ENCODE assay signal across 8 mouse cellular contexts in the genomic region with DNA sequence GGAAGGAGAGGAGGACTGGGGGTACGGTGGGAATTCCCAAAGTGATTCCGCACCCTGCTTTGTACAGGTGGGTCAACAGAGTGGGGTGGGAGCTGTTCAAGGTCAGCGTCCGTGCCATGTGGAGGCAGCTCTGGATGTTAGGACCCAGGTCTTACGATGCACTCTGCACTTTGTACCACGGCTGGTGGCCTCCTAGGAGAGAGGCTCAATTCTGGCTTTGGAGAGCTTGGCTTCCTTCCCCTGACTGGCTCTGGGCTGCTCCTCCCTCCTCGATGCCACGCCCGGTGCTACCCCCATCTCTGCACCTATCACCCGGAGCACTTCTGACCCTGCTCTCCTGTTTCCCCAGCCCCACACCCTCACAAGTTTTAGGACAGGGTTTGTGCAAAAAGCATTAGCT. TPM values are rescaled to one million over a fixed set of nuclear protein-coding genes. Genes with fewer than 3 reads are reported as not detected.
A peak's percentile ranks its signal among the peaks of the same experiment; 100 is the strongest.
DNase-seq lines count a peak whose midpoint lies in the region; ATAC-seq and TF ChIP-seq lines count a peak whose summit lies in the region.

No protein-coding gene starts in this region.

- H3K27ac ChIP-seq in heart, embryonic 15.5 days: no peak overlapping the region
- no peak overlapping the region for H3K27ac ChIP-seq in heart, adult 2 months
- H3K27ac ChIP-seq in intestine, postnatal 0 days (ENCODE audit: low read depth, low read length): 0 out of 2 replicates have a peak overlapping the region, but pooled peaks have one; percentile 37

- peak overlapping the region; percentile 92 for H3K4me2 ChIP-seq in heart, embryonic 15.5 days
- H3K4me2 ChIP-seq in intestine, postnatal 0 days (replicated peaks; ENCODE audit: low read depth): peak overlapping the region; percentile 86

- intact Hi-C loops in heart, adult 2 months (cut with DNase I): no loop called here

- no peak for DNase-seq in heart, adult 2 months
- peak; percentile 39 for DNase-seq in embryo, embryonic 10.5 days (ENCODE audit: low spot score)
- DNase-seq in lung, postnatal 10 days: peak; percentile 11
- peak; percentile 16 to 20 for DNase-seq in thymus, postnatal 10 days (ENCODE audit: low spot score in 2 of 2)
- no peak for DNase-seq in spleen, adult 12 weeks (ENCODE audit: low spot score)
- DNase-seq in cerebellum, adult 8-10 months: no peak

- TF ChIP-seq POLR2A in heart, adult 2 months (IDR thresholded peaks at IDR 0.05; ENCODE audit: insufficient read depth, low read depth, low read length): no peak

- H3K9ac ChIP-seq in heart, embryonic 15.5 days: peak overlapping the region; percentile 62; the same call in 1 of the 2 replicates
- no peak overlapping the region for H3K9ac ChIP-seq in heart, adult 2 months (ENCODE audit: low read depth, low read length)
- no peak overlapping the region for H3K9ac ChIP-seq in intestine, postnatal 0 days (ENCODE audit: low read depth, low read length)

- no peaks in the 10 kb centered on the region for H3K9me3 ChIP-seq in heart, embryonic 15.5 days (replicated peaks)
- H3K9me3 ChIP-seq in intestine, postnatal 0 days (ENCODE audit: control insufficient read depth): no peaks in the 10 kb centered on the region

- no peaks in the 10 kb centered on the region for H3K27me3 ChIP-seq in heart, embryonic 15.5 days
- H3K27me3 ChIP-seq in heart, adult 2 months (ENCODE audit: control insufficient read depth, insufficient read depth, low read length): peaks cover 3% of the 10 kb centered on the region; the same call in 1 of the 2 replicates
- no peaks in the 10 kb centered on the region for H3K27me3 ChIP-seq in intestine, postnatal 0 days (replicated peaks; ENCODE audit: control insufficient read depth, insufficient read depth, low read length)

- peaks cover 12% of the 10 kb centered on the region for H3K4me1 ChIP-seq in heart, embryonic 15.5 days (replicated peaks)
- H3K4me1 ChIP-seq in heart, adult 2 months (ENCODE audit: control insufficient read depth, insufficient read depth, low read length): peaks cover 2% of the 10 kb centered on the region; the same call in 1 of the 2 replicates
- H3K4me1 ChIP-seq in intestine, postnatal 0 days (replicated peaks; ENCODE audit: control insufficient read depth, insufficient read depth, low read length): no peaks in the 10 kb centered on the region

- 9% methylated on average over 10 of the region's 10 CpGs for WGBS in heart, embryonic 15.5 days
- 10% methylated on average over 10 of the region's 10 CpGs for WGBS in heart, adult 2 months
- WGBS in intestine, postnatal 0 days: 4% methylated on average over 10 of the region's 10 CpGs

- H3K79me2 ChIP-seq in heart, adult 2 months (replicated peaks; ENCODE audit: control insufficient read depth, insufficient read depth, low read length): no peaks in the 10 kb centered on the region

- TF ChIP-seq CTCF in heart, adult 2 months (IDR thresholded peaks at IDR 0.05): no peak
- no peak for TF ChIP-seq CTCF in intestine, postnatal 0 days (IDR thresholded peaks at IDR 0.05; ENCODE audit: low read depth)

- peak overlapping the region; percentile 70 for H3K4me3 ChIP-seq in heart, embryonic 15.5 days
- no peak overlapping the region for H3K4me3 ChIP-seq in heart, adult 2 months
- H3K4me3 ChIP-seq in intestine, postnatal 0 days (ENCODE audit: low read depth, low read length): peak overlapping the region; percentile 68

- no peaks in the 10 kb centered on the region for H3K36me3 ChIP-seq in heart, embryonic 15.5 days
- H3K36me3 ChIP-seq in heart, adult 2 months (ENCODE audit: control insufficient read depth, insufficient read depth, low read length): no peaks in the 10 kb centered on the region
- no peaks in the 10 kb centered on the region for H3K36me3 ChIP-seq in intestine, postnatal 0 days (ENCODE audit: control insufficient read depth, insufficient read depth)

- no peak for ATAC-seq in heart, embryonic 15.5 days (replicated peaks; ENCODE audit: insufficient number of reproducible peaks, insufficient read depth, low FRiP score, low read depth)
- peak; percentile 70 for ATAC-seq in intestine, postnatal 0 days

- no peak for TF ChIP-seq EP300 in heart, adult 2 months (IDR thresholded peaks at IDR 0.05; ENCODE audit: insufficient read depth, low read depth, low read length)

RNA-seq across cellular contexts. Expression of a gene that starts 0.8 kb away (rescaled TPM):
- polyA plus RNA-seq in heart, embryonic 15.5 days (2015; fragmentation: Nextera tagmentation; extraction: Ambion mirVana): 20.7 and 29.3 TPM in 2 replicates
- total RNA-seq in heart, adult 2 months (2021): under 1 TPM; 0.50 to 0.75 TPM
- 1.6 and 3.6 TPM in 2 replicates for polyA plus RNA-seq in heart, adult 2 months (2012; rRNA removed)
- polyA plus RNA-seq in intestine, postnatal 0 days (2015; fragmentation: Nextera tagmentation; extraction: Ambion mirVana): 59.1 and 62.0 TPM in 2 replicates

RNA-seq across cellular contexts. Expression of a gene that starts 20.6 kb away (rescaled TPM):
- 18.9 and 22.5 TPM in 2 replicates for polyA plus RNA-seq in heart, embryonic 15.5 days (2015; fragmentation: Nextera tagmentation; extraction: Ambion mirVana)
- 10 to 100 TPM; 16.2 to 16.5 TPM for total RNA-seq in heart, adult 2 months (2021)
- polyA plus RNA-seq in heart, adult 2 months (2012; rRNA removed): 12.8 and 15.8 TPM in 2 replicates
- polyA plus RNA-seq in intestine, postnatal 0 days (2015; fragmentation: Nextera tagmentation; extraction: Ambion mirVana): 15.9 TPM in 2 replicates

RNA-seq across cellular contexts. Expression of a gene that starts 25.2 kb away (rescaled TPM):
- 39.3 and 43.8 TPM in 2 replicates for polyA plus RNA-seq in heart, embryonic 15.5 days (2015; fragmentation: Nextera tagmentation; extraction: Ambion mirVana)
- total RNA-seq in heart, adult 2 months (2021): 10 to 100 TPM; 77.1 to 85.0 TPM
- polyA plus RNA-seq in heart, adult 2 months (2012; rRNA removed): 57.1 and 85.2 TPM in 2 replicates
- 16.0 and 16.6 TPM in 2 replicates for polyA plus RNA-seq in intestine, postnatal 0 days (2015; fragmentation: Nextera tagmentation; extraction: Ambion mirVana)

Comparison
In these comparisons a context has a peak if more than half of its experiments do, and no peak if none do; other contexts are left out.
1. DNase-seq: peak in embryo, embryonic 10.5 days (single experiment), lung, postnatal 10 days (single experiment) and thymus, postnatal 10 days (2 of 2); none in heart, adult 2 months (0 of 2), spleen, adult 12 weeks (single experiment) and cerebellum, adult 8-10 months (single experiment).